Mouse (Mus musculus): ENCODE measurements around the gene Mex3d. TPM values are rescaled to one million over a fixed set of nuclear protein-coding genes. Genes with fewer than 3 reads are reported as not detected.

Mex3d gene
- polyA plus RNA-seq, 1 experiment, result 37.5 TPM

DNA sequence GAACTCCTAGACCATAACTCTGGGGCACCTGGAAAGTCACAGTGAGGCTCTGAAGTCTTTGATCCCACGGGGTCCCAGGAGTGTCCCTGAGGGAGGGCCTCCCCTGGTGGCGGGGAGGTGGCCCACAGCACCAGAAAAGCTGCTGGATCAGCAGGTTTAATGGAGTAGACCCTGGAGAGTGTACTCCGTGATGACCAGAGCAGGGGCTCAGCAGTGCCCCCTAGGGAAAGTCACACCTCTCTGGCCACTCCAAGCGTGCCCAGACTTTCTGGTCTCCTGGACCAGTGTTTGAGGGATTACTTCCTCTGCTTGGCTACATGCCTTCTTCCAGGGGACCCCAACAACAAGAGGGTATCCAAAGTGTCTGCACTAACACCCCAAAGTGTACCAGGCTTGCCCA is 4.0 kb downstream of the Mex3d start:
- 48% methylated on average over 4 of the region's 4 CpGs for WGBS
- DNase-seq, result no peak
- Histone ChIP-seq H3K4me3 (replicated peaks; ENCODE audit: extremely low read depth, low read depth, low read length) (no peak overlapping the region), H3K4me1 (ENCODE audit: control insufficient read depth, insufficient read depth, low read length) (peaks cover 9% of the 10 kb centered on the region)
- TF ChIP-seq CTCF (IDR thresholded peaks at IDR 0.05; ENCODE audit: insufficient read depth, low read length), result peak; percentile 40
- no peak for TF ChIP-seq POLR2A (IDR thresholded peaks at IDR 0.05; ENCODE audit: borderline replicate concordance, extremely low read depth, low read depth, low read length)

DNA sequence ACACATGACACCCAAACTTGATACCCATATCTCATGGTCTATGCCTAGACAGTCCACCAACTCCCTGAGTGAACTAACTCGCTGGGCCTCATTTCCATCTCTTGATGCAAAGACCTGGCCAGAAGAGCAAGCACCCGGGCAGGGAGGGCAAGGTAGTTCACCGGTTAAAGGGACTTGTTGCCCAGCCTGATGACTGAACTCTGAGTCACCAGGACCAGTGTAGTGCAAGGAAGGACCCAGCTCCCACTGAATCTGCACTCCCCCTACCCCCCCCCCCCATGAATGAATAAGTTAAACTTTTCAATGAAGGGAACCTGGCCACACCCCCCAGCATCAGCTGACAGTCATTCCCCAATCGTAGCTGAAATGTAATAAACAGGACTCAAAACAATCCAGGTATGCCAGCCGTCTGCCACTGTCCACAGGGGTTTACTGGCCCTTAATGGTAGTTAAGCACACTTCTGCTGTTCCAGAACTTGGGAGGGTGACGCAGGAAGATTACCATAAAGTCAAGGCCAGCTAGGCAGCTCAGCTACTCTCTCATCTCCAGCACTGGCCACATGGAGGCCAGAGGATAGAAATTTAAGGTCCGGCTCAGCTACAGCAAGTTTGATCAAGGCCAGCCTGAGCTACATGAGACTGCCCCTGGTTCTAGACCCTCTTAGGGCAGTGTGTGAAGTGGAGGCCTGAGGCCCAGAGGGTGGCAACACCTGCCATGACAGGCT is 4.7 kb downstream of the Mex3d start:
- no peak for DNase-seq
- TF ChIP-seq POLR2A (IDR thresholded peaks at IDR 0.05; ENCODE audit: borderline replicate concordance, extremely low read depth, low read depth, low read length) (no peak), CTCF (IDR thresholded peaks at IDR 0.05; ENCODE audit: insufficient read depth, low read length) (no peak)
- peaks cover 6% of the 10 kb centered on the region for H3K4me1 ChIP-seq (ENCODE audit: control insufficient read depth, insufficient read depth, low read length)
- 77% methylated on average over 7 of the region's 7 CpGs for WGBS
- H3K4me3 ChIP-seq (replicated peaks; ENCODE audit: extremely low read depth, low read depth, low read length), result no peak overlapping the region

DNA sequence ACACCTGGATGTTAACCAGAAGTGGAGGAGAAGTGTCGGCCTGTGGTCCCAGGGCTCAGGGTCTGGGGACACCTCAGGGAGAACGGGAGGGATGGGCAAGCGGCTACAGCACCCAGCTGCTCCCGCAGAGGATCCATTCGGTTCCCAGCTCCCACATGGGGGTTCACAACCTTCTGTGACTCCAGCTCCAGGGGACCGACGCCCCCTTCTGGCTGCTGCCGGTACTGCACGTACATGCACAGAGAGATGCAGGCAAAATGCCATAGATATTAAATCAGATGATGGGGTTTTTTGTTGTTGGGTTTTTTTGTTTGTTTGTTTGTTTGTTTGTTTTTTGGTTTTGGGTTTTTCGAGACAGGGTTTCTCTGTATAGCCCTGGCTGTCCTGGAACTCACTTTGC is 9.7 kb downstream of the Mex3d start:
- whole genome bisulfite sequencing, result 52% methylated on average over 10 of the region's 10 CpGs
- DNase-seq, result no peak
- H3K4me3 ChIP-seq (replicated peaks; ENCODE audit: extremely low read depth, low read depth, low read length), result no peak overlapping the region
- TF ChIP-seq POLR2A (IDR thresholded peaks at IDR 0.05; ENCODE audit: borderline replicate concordance, extremely low read depth, low read depth, low read length), result no peak
- peak; percentile 33 for TF ChIP-seq CTCF (IDR thresholded peaks at IDR 0.05; ENCODE audit: insufficient read depth, low read length)
- H3K4me1 ChIP-seq (ENCODE audit: control insufficient read depth, insufficient read depth, low read length), result no peaks in the 10 kb centered on the region

DNA sequence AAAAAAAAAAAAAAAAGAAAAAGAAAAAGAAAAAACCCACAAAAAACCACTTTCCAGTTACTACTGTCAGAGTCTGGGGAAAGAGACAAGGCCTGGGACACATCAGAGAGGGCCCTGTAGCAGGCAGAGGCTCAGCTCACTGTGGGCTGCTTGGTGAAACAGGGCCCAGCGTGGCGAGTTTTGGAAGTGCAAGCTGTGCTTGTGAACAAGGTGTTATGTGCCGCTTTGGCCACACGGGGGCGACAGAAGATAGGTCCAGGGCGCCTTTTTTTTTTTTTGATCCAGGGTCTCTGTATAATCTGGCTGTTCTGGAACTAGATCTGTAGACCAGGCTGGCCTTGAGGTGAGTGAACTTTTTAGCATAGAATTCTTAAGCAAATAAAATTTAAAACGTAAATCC is 11.3 kb downstream of the Mex3d start:
- no peak for TF ChIP-seq POLR2A (IDR thresholded peaks at IDR 0.05; ENCODE audit: borderline replicate concordance, extremely low read depth, low read depth, low read length)
- peak; percentile 93 for TF ChIP-seq CTCF (IDR thresholded peaks at IDR 0.05; ENCODE audit: insufficient read depth, low read length)
- peak; percentile 87 for DNase-seq
- under 1% methylated on average over 7 of the region's 7 CpGs for WGBS
- Histone ChIP-seq H3K4me3 (replicated peaks; ENCODE audit: extremely low read depth, low read depth, low read length) (no peak overlapping the region), H3K4me1 (ENCODE audit: control insufficient read depth, insufficient read depth, low read length) (no peaks in the 10 kb centered on the region)

DNA sequence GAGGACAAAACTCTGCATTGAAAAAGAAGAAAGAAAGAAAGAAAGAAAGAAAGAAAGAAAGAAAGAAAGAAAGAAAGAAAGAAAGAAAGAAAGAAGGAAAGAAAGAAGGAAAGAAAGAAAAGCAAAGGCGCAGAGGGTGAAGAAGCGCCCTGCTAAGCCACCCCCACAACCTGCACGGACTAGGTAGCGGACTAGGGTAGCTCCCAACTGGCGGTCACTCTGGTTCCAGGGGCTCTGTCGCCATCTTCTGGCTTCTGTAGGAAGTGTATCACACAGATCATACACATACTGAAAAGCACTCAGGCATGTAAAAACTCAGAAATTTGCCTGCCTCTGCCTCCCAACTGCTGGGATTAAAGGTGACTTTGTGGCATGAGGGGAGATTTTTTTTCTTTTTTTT is 13.4 kb downstream of the Mex3d start:
- DNase-seq, result peak; percentile 66
- no peak overlapping the region for H3K4me3 ChIP-seq (replicated peaks; ENCODE audit: extremely low read depth, low read depth, low read length)
- 28% methylated on average over 6 of the region's 6 CpGs for WGBS
- no peaks in the 10 kb centered on the region for H3K4me1 ChIP-seq (ENCODE audit: control insufficient read depth, insufficient read depth, low read length)
- no peak for TF ChIP-seq POLR2A (IDR thresholded peaks at IDR 0.05; ENCODE audit: borderline replicate concordance, extremely low read depth, low read depth, low read length)
- peak; percentile 60; the same call in 1 of the 2 replicates for TF ChIP-seq CTCF (IDR thresholded peaks at IDR 0.05; ENCODE audit: insufficient read depth, low read length)

DNA sequence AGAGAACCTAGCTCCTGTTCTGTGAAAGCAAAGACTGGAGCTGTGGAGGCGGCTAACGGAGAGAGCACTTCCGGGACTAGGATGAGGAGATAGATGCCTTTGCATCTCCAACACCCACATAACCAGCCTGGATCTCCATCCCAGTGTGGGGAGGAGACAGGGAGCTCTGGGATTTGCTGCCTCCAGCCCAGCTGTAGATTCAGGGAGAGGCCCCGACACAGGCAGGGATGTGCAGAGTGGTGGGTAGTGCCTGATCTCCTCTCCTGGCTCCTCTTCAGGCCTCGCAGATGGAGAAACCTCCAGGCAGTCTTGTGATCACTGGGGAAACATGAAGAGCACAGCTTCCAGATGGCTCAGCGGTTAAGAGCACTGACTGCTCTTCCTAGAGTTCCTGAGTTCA is 14.8 kb downstream of the Mex3d start:
- no peak for DNase-seq
- WGBS, result 82% methylated on average over 6 of the region's 6 CpGs
- no peak overlapping the region for H3K4me3 ChIP-seq (replicated peaks; ENCODE audit: extremely low read depth, low read depth, low read length)
- no peaks in the 10 kb centered on the region for H3K4me1 ChIP-seq (ENCODE audit: control insufficient read depth, insufficient read depth, low read length)
- TF ChIP-seq POLR2A (IDR thresholded peaks at IDR 0.05; ENCODE audit: borderline replicate concordance, extremely low read depth, low read depth, low read length) (no peak), CTCF (IDR thresholded peaks at IDR 0.05; ENCODE audit: insufficient read depth, low read length) (no peak)

DNA sequence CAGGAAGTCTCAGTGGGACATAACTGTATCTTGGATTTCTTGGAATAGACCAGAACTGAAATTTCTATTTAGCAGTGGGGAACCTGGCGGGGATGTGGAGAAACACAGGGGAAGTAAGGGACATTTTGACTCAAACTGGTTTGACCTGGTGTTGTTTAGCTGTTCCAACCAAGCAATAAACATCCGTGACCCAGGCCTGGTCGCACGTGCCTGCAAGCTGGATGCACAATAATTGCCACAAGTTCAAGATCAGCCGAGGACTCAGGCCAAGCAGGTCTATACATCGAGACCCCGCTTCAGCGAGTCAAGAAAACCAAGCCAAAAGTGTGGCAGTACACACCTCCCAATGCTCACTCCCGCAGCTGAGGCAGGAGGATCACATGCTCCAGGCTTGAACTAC is 15.5 kb downstream of the Mex3d start:
- Histone ChIP-seq H3K4me1 (ENCODE audit: control insufficient read depth, insufficient read depth, low read length) (no peaks in the 10 kb centered on the region), H3K4me3 (replicated peaks; ENCODE audit: extremely low read depth, low read depth, low read length) (no peak overlapping the region)
- TF ChIP-seq CTCF (IDR thresholded peaks at IDR 0.05; ENCODE audit: insufficient read depth, low read length) (no peak), POLR2A (IDR thresholded peaks at IDR 0.05; ENCODE audit: borderline replicate concordance, extremely low read depth, low read depth, low read length) (no peak)
- DNase-seq, result no peak
- 57% methylated on average over 9 of the region's 9 CpGs for WGBS

DNA sequence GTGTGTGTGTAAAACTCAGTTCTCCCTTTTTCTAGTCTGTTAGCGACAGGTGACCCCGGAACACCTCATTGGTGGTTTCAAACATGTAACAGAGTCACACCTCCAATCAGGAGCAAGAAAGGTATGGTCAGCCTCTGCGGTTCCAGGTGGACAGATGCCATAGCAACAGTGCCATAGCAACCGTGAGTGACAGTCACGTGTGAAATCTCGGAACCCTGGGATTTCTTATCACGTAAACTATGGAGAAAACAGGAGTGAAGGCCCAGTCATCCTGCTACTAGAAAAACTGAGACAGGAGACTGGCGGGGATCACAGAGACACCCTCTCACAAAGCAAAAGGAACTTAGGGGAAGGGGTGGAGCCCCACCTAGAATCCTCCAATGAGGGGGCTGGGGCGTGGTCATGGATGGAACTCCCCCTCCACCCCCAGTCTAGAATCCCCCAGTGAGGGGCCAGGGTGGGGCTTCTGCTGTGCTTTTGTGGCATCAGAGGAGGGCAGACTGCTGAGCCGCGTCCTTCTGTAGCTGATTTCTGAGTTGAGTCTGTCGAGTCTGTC is 16.0 kb downstream of the Mex3d start:
- TF ChIP-seq POLR2A (IDR thresholded peaks at IDR 0.05; ENCODE audit: borderline replicate concordance, extremely low read depth, low read depth, low read length) (no peak), CTCF (IDR thresholded peaks at IDR 0.05; ENCODE audit: insufficient read depth, low read length) (no peak)
- 8% methylated on average over 12 of the region's 12 CpGs for WGBS
- peak overlapping the region; percentile 21 for H3K4me3 ChIP-seq (replicated peaks; ENCODE audit: extremely low read depth, low read depth, low read length)
- no peaks in the 10 kb centered on the region for H3K4me1 ChIP-seq (ENCODE audit: control insufficient read depth, insufficient read depth, low read length)
- DNase-seq, result peak; percentile 63

DNA sequence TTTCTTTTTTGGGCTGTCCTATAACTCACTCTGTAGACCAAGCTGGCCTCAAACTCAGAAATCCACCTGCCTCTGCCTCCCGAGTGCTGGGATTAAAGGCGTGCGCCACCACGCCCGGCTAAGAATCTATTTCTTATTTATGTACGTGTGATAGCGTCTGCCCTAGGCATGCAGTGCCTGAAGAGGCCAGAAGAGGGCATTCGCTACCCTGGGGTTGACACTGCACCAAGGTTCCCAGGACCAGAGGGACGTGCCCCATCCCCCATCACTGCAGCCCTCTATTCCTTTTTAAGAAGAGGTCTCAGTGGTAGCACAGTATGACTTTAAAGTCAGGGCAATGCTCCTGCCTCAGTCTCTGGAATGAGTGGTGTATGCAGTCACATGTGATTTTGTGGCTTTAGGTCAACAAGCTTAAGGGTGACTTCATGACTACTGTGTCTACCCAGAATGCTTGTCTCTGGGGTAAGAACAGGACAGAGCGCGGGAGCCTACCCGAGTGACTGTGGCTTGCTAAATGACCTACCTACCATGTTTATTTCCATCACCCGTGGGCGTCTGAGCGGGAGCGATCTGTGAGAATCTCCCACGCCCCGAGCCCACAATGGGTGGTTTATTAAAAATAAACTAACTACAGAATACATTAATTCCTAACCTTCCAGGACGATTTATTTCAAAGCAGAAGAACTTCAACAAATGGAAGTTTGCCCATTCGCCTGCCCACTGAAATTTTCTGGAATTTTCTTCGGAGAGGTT is 17.3 kb downstream of the Mex3d start:
- H3K4me3 ChIP-seq (replicated peaks; ENCODE audit: extremely low read depth, low read depth, low read length), result no peak overlapping the region
- no peak for DNase-seq
- 72% methylated on average over 21 of the region's 21 CpGs for WGBS
- TF ChIP-seq POLR2A (IDR thresholded peaks at IDR 0.05; ENCODE audit: borderline replicate concordance, extremely low read depth, low read depth, low read length) (no peak), CTCF (IDR thresholded peaks at IDR 0.05; ENCODE audit: insufficient read depth, low read length) (peak; percentile 44; the same call in 1 of the 2 replicates)
- H3K4me1 ChIP-seq (ENCODE audit: control insufficient read depth, insufficient read depth, low read length), result no peaks in the 10 kb centered on the region

All from lung, adult 2 months (tissue).